Mouse (Mus musculus): Measurements from ENCODE around the gene Pih1d1. TPM values are rescaled to one million over a fixed set of nuclear protein-coding genes. Genes with fewer than 3 reads are reported as not detected.
"Not testable (repeated sequence)": the region's sequence is repeated elsewhere in the genome, so short reads cannot be mapped to it uniquely, and the experiment has no call there.

The Pih1d1 gene
- total RNA-seq, 2 experiments from 2014 or later: 27.7 to 31.2 TPM

- DNase-seq; intact Hi-C loops (cut with DNase I): not testable (repeated sequence)
These were observed 28.5 kb upstream of the Pih1d1 start for GRCm38 (mm10) chr7:45125649-45126048.

DNA sequence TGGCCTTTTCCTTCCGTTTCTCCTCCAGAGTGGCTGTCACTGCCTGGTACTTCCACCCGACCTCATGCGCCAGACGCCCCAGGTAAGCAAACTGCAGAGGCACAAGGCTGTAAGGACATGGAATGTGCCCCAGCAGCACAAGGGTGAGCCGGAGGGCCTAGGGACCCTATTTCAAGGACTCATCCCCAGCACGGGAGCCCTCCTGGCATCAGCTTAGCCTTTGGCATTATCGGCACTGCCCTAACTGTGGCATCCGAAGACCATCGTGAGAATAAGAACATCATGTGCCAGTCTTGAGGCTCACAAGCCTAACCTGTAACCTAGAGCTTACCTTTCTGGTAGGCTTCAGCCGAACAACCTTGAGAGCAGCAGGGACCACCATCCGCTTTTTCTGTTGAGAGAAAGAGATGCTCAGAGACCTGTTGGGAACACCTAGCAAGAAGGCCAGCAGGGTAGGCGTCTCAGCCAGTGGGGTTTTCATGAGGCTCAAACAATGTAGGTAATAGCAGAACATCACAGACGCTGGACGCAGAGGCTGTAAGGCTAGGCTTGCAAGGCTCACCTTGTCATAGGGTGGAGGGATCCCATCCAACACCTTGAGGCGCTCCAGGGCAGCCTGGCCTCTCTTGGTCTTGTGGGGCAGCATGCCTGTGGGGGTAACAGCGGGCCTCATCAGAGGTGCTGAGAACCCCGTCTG is 27.8 kb upstream of the Pih1d1 start:
- intact Hi-C loops (cut with DNase I): no loop called here
- DNase-seq: no peak

GRCm38 (mm10) chr7:45126844-45127699 is 27.0 kb upstream of the Pih1d1 start:
- no peak for DNase-seq
- intact Hi-C loops (cut with DNase I): no loop called here

- no peak for DNase-seq
- intact Hi-C loops (cut with DNase I): no loop called here
These were observed 26.3 kb upstream of the Pih1d1 start for GRCm38 (mm10) chr7:45127700-45128224.

DNA sequence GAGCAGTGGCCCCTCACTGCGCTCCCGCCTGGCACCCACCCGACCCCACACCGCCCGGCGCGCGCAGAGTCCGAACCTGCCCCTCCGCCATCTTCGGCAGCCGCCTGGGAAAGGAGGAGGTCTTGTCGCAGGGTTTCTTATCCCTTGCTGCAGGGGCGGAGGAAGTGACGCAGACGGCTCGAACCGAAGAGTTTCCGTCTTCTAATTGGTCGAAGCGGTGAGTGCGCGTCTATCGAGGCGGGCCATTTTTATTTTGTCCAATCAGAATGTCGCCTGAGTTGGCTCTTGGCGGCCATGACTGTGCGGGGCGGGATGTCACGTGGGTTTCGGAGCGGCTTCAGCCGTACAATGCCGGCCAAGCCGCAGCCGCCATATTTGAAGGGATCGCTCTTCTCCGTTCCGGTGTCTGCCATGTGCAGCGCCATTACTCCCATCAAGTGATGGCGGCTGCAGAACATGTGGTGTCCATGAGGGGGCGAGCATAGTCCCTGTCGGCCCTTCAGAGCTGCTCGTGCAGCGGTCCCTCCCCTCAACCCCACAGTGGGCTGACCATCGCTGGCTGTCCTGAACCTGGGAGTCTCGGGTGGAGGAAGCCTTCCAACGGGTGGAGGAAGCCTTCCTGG is 25.4 kb upstream of the Pih1d1 start, which contains the start of gene Rpl13a:
Rpl13a (minus strand) TSS at position 138 of the 623 bp plus-strand sequence.
- DNase-seq: peak; percentile 96 to 97
- intact Hi-C loops (cut with DNase I): no loop called here

DNA sequence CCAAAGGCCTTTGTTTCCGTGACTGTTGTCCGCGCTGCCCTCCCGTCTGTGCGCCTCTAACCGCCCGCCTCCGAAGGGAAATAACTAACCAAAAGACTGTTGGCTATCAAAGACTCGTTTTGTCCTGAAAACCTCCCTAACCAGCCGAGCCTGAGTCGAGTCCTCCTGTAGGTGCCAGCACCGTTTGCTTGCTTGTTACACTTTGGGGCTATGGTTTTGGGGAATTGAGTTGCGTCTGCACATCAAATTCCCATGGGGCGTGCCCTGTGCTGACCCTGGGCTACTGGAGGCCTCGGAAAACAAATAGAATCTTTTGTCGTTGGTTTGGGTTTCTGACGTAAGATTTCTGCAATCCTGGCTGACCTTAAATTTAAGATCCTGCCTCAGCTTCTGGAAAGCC is 24.8 kb upstream of the Pih1d1 start:
- intact Hi-C loops (cut with DNase I): no loop called here
- DNase-seq: peak; percentile 54 to 62

GRCm38 (mm10) chr7:45129776-45130512 is 24.2 kb upstream of the Pih1d1 start:
- intact Hi-C loops (cut with DNase I): loop anchor here (5.0 kb wide), 1 partner anchor 148 kb away; no protein-coding TSS in a partner anchor
- DNase-seq: no peak

DNA sequence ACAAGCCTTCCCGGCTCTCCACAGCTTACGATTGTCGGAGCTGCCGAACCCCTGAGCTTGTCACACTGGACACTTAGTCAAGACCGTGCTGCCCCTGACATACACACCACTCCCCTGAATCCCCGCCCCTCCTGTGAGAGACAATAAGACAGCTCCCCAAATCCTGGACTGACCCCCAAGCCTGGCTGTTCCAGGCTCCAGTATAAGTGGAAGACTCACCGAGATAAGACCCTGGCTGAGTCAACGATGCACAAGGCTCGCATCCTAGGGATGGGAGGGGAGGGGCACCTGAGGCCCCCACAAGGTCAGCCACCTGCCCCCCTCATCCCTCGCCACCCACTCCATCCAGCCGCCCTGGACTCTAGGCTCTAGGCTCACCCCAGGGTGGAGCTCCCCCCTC is 22.3 kb upstream of the Pih1d1 start:
- intact Hi-C loops (cut with DNase I): loop anchor here (5.0 kb wide), 1 partner anchor 150 kb away; no protein-coding TSS in a partner anchor
- no peak for DNase-seq

GRCm38 (mm10) chr7:45133446-45134159 is 20.5 kb upstream of the Pih1d1 start:
- intact Hi-C loops (cut with DNase I): loop anchor here (5.0 kb wide), 1 partner anchor 151 kb away; no protein-coding TSS in a partner anchor
- no peak for DNase-seq

DNA sequence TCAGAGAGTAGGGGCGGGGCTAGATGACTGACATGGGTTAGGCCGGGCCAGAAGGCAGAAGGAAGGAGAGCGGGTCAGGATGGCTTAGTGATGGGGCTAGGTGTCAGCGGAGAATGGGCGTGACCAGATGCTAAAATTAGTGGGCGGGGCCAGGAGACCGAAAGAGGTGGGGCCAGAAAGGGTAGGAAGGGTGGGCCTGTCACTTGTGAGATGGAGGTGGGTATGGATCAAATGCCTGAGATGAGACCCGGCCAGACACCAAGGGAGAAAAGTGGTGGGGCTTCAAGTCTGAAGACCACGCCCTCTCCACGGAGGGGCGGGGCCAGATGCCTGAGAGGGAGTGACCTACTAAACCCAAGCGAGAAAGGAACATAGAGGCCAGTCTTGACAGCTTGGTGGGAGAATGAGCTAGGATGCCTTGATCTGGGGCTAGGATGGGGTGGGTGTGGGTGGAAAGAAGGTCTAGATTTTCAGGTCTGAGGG is 19.5 kb upstream of the Pih1d1 start:
- DNase-seq: peak in 1 of 2 experiments; percentile 52
- intact Hi-C loops (cut with DNase I): loop anchor here (5.0 kb wide), 1 partner anchor 152 kb away; no protein-coding TSS in a partner anchor

DNA sequence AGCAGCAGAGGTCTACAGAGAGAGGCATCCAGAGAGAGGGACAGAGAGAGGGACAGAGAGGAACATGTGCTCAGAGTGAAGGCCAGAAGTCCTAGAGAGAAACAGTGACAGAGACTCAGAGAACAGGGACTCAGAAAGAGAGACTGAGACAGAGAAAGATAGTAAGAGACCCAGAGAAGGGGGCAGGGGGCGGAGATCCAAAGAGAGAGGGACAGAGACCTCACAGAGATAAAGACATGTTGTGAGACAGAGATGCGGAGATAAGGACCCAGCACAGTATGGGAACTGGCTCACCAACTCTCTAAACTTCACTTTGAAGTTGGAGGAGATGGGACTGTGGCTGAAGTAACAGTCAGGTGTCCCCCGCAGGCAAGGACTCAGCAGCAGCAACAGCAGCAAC is 18.7 kb upstream of the Pih1d1 start:
- no peak for DNase-seq
- intact Hi-C loops (cut with DNase I): no loop called here

DNA sequence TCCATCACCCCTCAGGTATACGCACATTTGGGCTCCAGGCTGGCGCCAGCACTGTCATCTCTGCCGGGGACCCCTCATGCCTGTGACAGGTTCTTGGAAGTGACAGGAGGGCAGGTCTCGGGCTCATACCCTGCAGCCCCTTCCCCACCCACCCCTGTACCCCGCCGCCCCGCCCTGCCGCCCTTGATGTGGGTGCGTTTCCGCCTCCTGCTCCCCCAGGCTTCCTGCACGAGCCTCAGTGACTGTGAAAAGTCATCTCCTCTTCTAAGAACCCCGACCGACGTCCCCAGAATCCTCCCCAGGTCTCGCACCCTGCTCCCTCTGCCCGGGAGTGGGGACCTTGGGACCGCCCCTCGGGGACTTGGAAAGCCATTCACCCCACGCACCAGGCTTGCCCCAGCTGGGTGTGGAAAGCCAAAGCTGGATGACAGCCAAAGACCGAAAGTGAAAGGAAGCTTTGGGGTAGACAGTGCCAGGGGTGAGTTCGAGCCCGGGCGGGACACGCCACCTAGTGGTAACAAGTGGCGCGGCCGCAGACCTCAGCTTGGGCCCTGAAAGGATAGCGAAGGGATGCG is 18.0 kb upstream of the Pih1d1 start, which contains the start of the genes Gm45713 and Flt3l:
Gm45713 (minus strand) TSS at position 239 of the 575 bp plus-strand sequence.
Flt3l (minus strand) TSS at position 440 of the 575 bp plus-strand sequence.
- intact Hi-C loops (cut with DNase I): loop anchor here (1.0 kb wide), 1 partner anchor 56 kb away; no protein-coding TSS in a partner anchor
- peak; percentile 93 to 97 for DNase-seq

DNA sequence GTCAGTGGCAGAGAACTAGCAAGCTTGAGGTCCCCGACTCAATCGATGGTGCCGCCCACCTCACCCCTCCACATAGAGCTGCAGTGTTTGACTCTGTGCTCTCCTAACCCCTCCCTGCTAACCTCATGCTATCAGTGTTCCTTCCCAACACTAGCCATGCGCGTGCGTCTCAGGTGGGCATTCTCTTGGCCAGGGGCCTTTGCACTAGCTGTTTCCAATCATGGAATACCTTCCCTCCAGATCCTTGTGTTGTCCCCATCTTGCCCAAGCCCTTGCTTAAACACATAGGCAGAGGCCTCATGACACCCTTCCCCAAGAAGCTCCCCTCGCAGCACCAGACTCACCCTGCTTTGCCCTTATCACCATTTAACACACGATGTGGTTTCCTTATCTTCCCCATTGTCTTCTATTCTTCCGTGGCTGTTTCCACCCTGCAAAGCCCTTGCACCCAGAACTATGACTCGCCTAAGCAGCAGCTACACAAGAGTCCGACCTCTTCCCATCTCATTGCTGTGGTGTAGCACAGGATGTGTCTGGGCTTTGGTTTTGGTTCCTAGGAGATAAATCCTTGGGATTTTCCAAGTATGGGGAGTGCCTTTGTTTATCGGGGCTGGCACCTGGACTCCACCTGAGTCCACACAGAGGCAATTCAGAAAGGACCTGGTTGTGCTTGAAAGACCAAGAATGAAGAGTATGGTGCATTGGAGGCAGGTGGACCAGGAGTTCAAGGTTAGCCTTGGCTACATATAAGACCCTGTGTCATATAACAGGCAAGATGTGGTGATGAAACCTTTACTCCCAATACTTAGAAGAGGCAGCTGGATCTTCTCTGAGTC is 16.7 kb upstream of the Pih1d1 start:
- intact Hi-C loops (cut with DNase I): no loop called here

DNA sequence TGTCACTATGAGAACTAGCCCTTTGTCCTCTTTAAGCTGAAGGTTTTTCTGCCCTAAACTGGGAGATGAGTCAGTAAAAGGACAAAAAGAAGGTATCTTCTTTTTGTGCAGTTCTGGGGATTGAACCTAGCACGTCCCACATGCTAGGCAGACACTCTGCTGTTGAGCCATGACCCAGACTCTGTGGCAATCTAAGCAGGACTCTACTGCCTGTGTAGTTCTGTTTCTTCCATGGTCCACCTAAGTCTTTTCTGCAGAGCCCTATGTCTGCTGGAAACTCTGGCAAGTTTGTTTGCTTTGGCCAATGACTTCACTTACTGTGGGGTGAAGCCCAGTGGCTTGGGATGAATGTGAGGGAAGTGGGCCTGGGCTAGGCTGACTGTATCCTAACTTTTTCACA is 15.7 kb upstream of the Pih1d1 start:
- DNase-seq: no peak
- intact Hi-C loops (cut with DNase I): no loop called here

More for the DNA sequence above, 16.7 kb upstream of the Pih1d1 start:
- DNase-seq: no peak

- intact Hi-C loops (cut with DNase I): no loop called here
- no peak for DNase-seq
These were observed 14.0 kb upstream of the Pih1d1 start for GRCm38 (mm10) chr7:45139904-45140723.

- intact Hi-C loops (cut with DNase I): no loop called here
These were observed 12.8 kb upstream of the Pih1d1 start for GRCm38 (mm10) chr7:45141319-45141718.

DNA sequence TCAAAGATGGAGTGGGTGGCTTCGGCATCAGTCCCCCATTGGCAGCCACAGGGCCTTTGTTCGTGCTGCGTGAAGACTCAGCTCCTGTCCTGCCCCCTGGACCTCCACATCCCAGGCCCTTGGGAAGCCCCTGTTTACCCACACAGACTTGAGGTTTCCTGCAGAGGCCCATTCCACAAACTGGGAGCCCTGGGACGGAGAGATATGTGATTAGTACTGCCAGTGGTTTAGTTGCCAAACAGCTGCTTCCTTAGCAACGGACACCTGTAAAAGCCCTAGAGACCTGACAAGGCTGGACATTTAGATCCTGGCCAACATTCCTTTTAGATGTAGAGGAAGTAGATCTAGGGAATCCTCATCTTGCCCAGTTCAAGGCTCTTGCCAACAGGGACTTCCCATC is 12.2 kb upstream of the Pih1d1 start:
- intact Hi-C loops (cut with DNase I): no loop called here
- DNase-seq: no peak

More at GRCm38 (mm10) chr7:45141319-45141718, 12.8 kb upstream of the Pih1d1 start:
- DNase-seq: no peak

Measured in heart, postnatal 14 days (tissue).